Mouse (Mus musculus): ENCODE measurements around the gene Lhfpl4.

- no peak for TF ChIP-seq CTCF (IDR thresholded peaks at IDR 0.05; ENCODE audit: borderline replicate concordance, extremely low read depth, insufficient read depth, insufficient read length)
- no peak for TF ChIP-seq POLR2A (IDR thresholded peaks at IDR 0.05; ENCODE audit: borderline replicate concordance, extremely low read depth, insufficient read depth, insufficient read length, poor library complexity, severe bottlenecking)
Observed at GRCm38 (mm10) chr6:113184163-113184562, 11.0 kb downstream of the Lhfpl4 start.
